Mouse (Mus musculus) spleen, adult 2 months (tissue): ENCODE results near the gene Fgfr2. TPM values are rescaled to one million over a fixed set of nuclear protein-coding genes. Genes with fewer than 3 reads are reported as not detected.
A peak's percentile ranks its signal among the peaks of the same experiment; 100 is the strongest.

Source experiments
- DNase-seq, 2 experiments: peaks; one replicate each; pipeline versions ENCODE4 v3.0.0 to v3.0.0-alpha.2; 2012 to 2021; ENCODE audit warnings: low spot score in 2 of 2, low read depth in 1 of 2
- H3K27ac ChIP-seq: fragments of 200-500 bp; 2 replicates; pipeline ENCODE4 v1.5.1; 2012; ENCODE audit warnings: low read length, inconsistent platforms; ENCODE audit not compliant: insufficient read depth
- H3K27me3 ChIP-seq: fragments of 200-500 bp; 2 replicates; pipeline ENCODE4 v1.6.1; 2012; ENCODE audit warnings: mild to moderate bottlenecking, moderate library complexity, low read length, inconsistent platforms; ENCODE audit not compliant: control insufficient read depth, insufficient read depth
- H3K36me3 ChIP-seq: fragments of 200-500 bp; 2 replicates; pipeline ENCODE4 v1.6.1; 2012; ENCODE audit warnings: mild to moderate bottlenecking, low read length, inconsistent platforms; ENCODE audit not compliant: control insufficient read depth, insufficient read depth
- H3K4me1 ChIP-seq: fragments of 200-500 bp; 2 replicates; pipeline ENCODE4 v1.6.1; 2011; ENCODE audit warnings: inconsistent platforms; ENCODE audit not compliant: control insufficient read depth, insufficient read depth, insufficient read length
- H3K4me3 ChIP-seq: fragments of 200-500 bp; 2 replicates; pipeline ENCODE4 v1.5.1; 2011; ENCODE audit warnings: mild to moderate bottlenecking, inconsistent platforms; ENCODE audit not compliant: insufficient read depth, insufficient read length; ENCODE audit errors: extremely low read depth
- CTCF ChIP-seq: fragments of 200-500 bp; IDR thresholded peaks from 2 replicates; pipeline ENCODE4 v1.5.1; 2011; ENCODE audit warnings: mild to moderate bottlenecking, inconsistent platforms; ENCODE audit not compliant: insufficient read depth, insufficient read length, insufficient replicate concordance; ENCODE audit errors: extremely low read depth
- POLR2A ChIP-seq: fragments of 200-500 bp; IDR thresholded peaks from 2 replicates; pipeline ENCODE4 v1.6.1; 2011; ENCODE audit warnings: low read depth, low read length, inconsistent platforms
- WGBS: fragments of 180-500 bp; shearing (Covaris S2); methylation state at CpG from one replicate; pipeline ENCODE4 v1.1.7; 2018; 5-methylcytosine and 5-hydroxymethylcytosine counted together
- polyA plus RNA-seq: library from polyadenylated mRNA; depleted of rRNA; stranded (reverse); fragments of >200 nt; gene quantifications from 2 replicates; pipeline ENCODE4 v1.2.3, GENCODE M21; 2012

Gene Fgfr2
- polyA plus RNA-seq, 1 experiment, result 1.6 TPM

DNA sequence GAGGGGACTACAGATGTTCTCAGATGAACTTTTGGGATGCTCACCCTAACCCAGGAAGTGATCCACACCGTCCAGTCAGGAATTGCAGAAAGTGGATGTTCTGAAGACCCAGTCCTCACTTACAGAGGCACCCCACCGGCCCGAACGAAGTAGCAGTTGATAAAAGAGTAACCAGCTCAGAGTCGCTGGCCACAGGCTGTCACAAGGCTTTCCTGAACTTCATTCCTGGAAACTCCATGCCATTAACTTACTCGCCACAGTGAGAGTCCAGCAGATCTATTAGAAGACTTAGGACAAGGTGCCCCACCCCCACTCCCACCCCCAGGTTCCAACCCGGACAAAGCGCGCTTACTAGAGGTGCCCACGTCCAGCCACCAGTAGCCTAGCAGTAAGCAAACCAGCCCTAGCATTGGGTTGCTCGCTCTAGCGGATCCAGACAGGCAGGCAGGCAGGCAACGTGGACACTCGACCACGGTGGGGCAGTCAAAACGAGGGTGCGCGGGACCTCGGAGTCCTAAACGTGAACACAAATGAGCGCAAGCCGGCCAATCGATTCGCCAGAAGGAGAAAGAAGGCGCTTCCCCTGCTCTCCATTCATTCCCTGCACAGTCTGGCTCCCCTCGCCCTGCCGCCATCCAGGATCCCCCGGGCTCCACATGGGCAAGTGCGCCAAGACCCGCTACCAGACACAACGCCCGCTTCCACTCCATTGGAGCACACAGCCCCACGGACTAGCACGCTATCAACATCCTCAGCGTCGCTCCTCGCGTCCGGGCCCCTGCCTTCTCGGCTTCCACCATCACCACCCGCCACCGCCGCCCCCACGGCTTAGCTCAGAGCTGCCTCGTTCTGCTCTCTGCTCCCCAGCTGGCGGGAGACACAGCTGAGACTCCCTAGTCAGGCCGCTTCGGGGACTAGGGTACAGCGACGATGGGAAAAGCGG, 807.7 kb downstream of the Fgfr2 start:
- H3K4me1 ChIP-seq, result peaks cover 32% of the 10 kb centered on the region; the same call in 1 of the 2 replicates
- TF ChIP-seq CTCF, result peak; percentile 41; the same call in 1 of the 2 replicates
- TF ChIP-seq POLR2A, result 0 out of 2 replicates have a peak, but pooled peaks have one; percentile 3
- peak overlapping the region; percentile 84 for H3K4me3 ChIP-seq
- no peaks in the 10 kb centered on the region for H3K27me3 ChIP-seq
- peak; percentile 33 to 74 for DNase-seq
- 4% methylated on average over 51 of the region's 51 CpGs for WGBS
- H3K36me3 ChIP-seq, result no peaks in the 10 kb centered on the region
- H3K27ac ChIP-seq, result peak overlapping the region; percentile 98

DNA sequence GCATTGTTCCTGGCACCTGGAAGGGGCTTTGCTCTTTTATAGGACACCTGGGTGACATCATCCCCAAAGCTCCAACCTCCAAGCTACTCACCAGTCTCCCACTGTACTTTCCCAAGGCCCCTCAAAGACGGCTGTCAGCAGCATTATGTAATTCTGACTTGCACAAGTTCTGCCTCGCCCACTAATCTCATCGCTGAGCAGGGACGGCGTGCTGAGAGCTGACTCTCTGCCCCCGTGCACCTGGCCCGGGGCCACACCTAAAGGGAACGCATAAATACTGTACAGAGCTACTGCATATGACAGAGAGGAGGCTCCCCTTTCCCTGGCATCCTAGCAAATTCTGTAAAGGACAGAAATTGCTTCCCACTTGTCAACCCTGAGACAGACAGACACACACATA, 810.8 kb downstream of the Fgfr2 start:
- Histone ChIP-seq H3K27ac (0 out of 2 replicates have a peak overlapping the region, but pooled peaks have one; percentile 13), H3K4me1 (peaks cover 42% of the 10 kb centered on the region; the same call in 1 of the 2 replicates), H3K36me3 (no peaks in the 10 kb centered on the region), H3K4me3 (no peak overlapping the region), H3K27me3 (no peaks in the 10 kb centered on the region)
- no peak for DNase-seq
- no peak for TF ChIP-seq POLR2A
- no peak for TF ChIP-seq CTCF
- 44% methylated on average over 8 of the region's 8 CpGs for WGBS

DNA sequence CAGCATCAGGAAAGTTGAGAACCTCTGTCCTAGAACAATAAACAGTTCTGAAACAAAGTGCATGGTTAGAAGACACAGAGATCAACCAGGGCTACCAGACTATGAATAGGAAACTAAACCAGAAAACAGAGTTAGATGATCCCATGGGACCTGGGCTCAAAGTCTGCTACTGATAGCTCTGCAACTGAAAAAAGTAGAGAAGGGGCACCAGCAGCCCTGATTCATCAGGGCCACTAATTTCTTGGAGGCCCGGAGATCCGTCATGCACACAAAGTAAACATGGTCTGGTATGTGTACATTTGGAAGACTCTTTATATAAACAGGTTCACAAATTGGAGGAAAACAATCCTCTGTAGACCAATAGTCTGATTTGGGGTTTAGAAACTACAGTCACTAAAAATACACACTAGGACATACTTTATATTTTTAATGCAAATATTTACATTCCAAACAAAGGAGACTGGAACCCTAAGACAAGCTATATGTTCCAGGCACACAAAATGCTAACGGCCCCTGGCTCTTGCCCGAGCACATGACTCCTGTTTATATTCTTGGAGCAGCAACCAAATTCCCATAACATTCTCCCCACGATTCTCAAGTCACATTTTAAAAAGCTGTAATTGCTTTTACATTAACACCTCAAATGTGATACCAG, 814.5 kb downstream of the Fgfr2 start:
- 67% methylated on average over 5 of the region's 5 CpGs for WGBS
- no peaks in the 10 kb centered on the region for H3K36me3 ChIP-seq
- DNase-seq, result no peak
- H3K27ac ChIP-seq, result 0 out of 2 replicates have a peak overlapping the region, but pooled peaks have one; percentile 22
- no peak overlapping the region for H3K4me3 ChIP-seq
- no peaks in the 10 kb centered on the region for H3K27me3 ChIP-seq
- TF ChIP-seq CTCF (no peak), POLR2A (no peak)
- peaks cover 50% of the 10 kb centered on the region; the same call in 1 of the 2 replicates for H3K4me1 ChIP-seq

DNA sequence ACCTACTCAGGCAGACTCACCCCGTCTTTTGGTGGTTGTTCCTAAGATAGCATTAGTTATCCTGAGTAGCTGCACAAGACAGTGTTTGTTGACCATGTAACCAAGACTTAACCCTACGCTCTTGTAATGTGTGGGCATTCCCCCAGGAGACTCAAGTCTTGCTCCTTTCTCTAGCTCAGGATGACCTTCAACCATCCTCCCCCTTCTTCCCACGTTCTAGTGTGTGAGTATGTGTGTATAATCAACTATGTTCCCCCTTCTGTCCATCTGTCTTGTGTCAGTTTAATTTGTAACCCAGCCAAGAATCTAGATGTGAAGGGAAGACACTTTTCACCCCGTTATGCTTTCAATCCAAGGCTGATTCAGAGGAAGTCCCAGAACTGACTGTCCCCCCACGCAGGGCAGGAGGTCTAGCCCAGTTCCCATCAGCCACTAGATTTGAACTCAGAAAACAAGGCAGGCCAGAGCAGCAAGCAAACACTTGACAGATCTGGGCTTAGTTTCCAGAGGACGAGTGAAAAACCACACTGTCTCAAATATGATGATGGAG, 815.4 kb downstream of the Fgfr2 start:
- no peak for DNase-seq

DNA sequence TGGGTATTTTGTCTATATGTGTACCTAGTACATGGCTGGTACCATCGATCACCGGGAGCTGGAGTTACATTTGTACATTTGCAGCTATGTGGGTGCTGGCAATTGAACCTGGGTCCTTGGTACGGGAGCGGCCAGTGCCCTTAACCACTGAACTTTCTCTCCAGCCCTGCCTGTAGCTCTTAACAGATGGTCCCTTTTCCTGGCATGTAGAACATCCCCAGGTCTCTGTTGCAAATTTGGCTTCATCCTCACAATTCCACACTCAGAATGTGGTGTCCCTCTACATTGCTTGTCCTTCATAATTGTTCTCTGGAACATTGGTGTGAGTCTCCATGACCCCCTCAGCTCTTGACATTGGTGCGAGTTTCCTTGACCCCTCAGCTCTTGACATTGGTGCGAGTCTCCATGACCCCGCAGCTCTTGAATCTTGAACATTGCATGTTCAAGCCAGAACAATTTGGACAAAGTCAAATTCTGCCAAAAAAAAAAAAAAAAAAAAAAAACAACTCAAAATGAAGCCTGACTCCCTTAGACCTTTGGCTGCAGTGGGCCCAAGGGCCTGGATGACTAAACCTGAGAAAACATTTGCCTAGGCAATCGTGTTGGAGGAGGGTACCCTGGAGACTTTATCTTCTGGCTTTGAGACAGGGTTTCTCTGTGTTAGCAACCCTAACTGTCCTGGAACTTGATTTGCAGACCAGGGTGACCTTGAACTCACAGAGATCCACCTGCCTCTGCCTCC, 816.3 kb downstream of the Fgfr2 start:
- no peak overlapping the region for H3K4me3 ChIP-seq
- WGBS, result 83% methylated on average over 8 of the region's 8 CpGs
- no peak overlapping the region for H3K27ac ChIP-seq
- H3K36me3 ChIP-seq, result no peaks in the 10 kb centered on the region
- DNase-seq, result no peak
- peaks cover 44% of the 10 kb centered on the region; the same call in 1 of the 2 replicates for H3K4me1 ChIP-seq
- TF ChIP-seq CTCF, result no peak
- TF ChIP-seq POLR2A, result no peak
- H3K27me3 ChIP-seq, result no peaks in the 10 kb centered on the region

More for the DNA sequence above, 815.4 kb downstream of the Fgfr2 start:
- H3K27ac ChIP-seq, result peak overlapping the region; percentile 40
- no peak overlapping the region for H3K4me3 ChIP-seq
- no peaks in the 10 kb centered on the region for H3K27me3 ChIP-seq
- no peaks in the 10 kb centered on the region for H3K36me3 ChIP-seq
- whole genome bisulfite sequencing, result 56% methylated on average over 6 of the region's 6 CpGs
- TF ChIP-seq POLR2A (no peak), CTCF (no peak)
- H3K4me1 ChIP-seq, result peaks cover 43% of the 10 kb centered on the region; the same call in 1 of the 2 replicates

DNA sequence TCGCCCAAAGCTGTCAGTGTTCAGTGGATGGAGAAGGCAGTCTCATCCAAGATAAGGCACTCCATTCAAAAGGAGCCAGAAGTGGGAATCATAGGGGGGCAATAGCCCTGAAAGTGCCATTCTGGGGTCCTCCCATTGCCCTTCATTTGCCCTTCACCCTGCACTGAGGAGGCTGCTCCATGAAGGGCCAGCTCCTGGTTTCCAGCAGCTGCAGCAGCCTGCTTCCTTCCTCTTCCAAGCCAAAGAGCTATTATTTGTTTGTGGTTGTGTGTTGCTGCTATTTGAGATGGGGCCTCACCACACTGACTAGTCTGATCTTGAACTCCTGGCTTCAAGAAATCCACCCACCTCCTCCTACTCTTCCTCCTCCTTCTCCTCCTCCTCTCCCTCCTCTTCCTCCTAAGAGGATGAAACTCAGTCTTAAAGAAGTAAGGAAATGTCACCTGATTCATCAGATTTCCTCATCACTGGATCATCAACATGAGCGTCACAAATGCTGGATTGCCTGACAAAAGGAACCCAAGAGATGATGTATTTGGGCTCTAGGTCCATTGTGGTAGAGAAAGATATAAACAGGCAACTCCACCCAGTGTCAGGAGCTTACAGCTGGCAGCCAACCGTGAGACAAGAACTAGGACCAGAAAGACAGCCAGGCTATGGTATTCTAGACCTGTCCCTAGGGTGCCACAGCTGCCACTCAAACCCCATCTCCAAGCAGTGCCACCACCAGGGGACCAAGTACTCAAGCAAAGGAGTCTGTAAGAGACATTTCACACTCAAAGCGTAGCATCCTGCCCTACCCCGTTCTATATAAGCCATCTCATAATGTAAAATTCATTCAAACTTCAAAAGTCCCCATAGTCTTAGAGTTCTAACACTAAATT, 817.4 kb downstream of the Fgfr2 start:
- Histone ChIP-seq H3K4me1 (peaks cover 47% of the 10 kb centered on the region; the same call in 1 of the 2 replicates), H3K36me3 (no peaks in the 10 kb centered on the region), H3K27me3 (no peaks in the 10 kb centered on the region), H3K4me3 (no peak overlapping the region), H3K27ac (peak overlapping the region; percentile 34)
- no peak for TF ChIP-seq POLR2A
- no peak for TF ChIP-seq CTCF
- 47% methylated on average over 5 of the region's 5 CpGs for WGBS
- peak; percentile 15 to 47 for DNase-seq
